Mouse (Mus musculus): ENCODE results near the gene Zfp354b. TPM values are rescaled to one million over a fixed set of nuclear protein-coding genes. Genes with fewer than 3 reads are reported as not detected.

The Zfp354b gene
- polyA plus RNA-seq, 1 experiment from 2014 or later = 4.3 TPM

Other genes with a start within 250 kb of the Zfp354b start
- 61.3 and 83.5 TPM in 2 replicates for gene Zfp354c, start 103.9 kb downstream of the Zfp354b start, polyA plus RNA-seq (2014; fragmentation: Nextera tagmentation; extraction: Ambion mirVana)
- gene Zfp879, start 90.1 kb downstream of the Zfp354b start, polyA plus RNA-seq (2014; fragmentation: Nextera tagmentation; extraction: Ambion mirVana) = 1.6 and 1.9 TPM in 2 replicates
- not detected in 2 replicates for gene Grm6, start 80.9 kb downstream of the Zfp354b start, polyA plus RNA-seq (2014; fragmentation: Nextera tagmentation; extraction: Ambion mirVana)
- gene Zfp454, start 44.0 kb downstream of the Zfp354b start, polyA plus RNA-seq (2014; fragmentation: Nextera tagmentation; extraction: Ambion mirVana) = 12.5 and 15.7 TPM in 2 replicates
- 59.6 and 59.9 TPM in 2 replicates for gene Zfp2, start 15.5 kb downstream of the Zfp354b start, polyA plus RNA-seq (2014; fragmentation: Nextera tagmentation; extraction: Ambion mirVana)
- gene 4933414I15Rik, start 12.1 kb upstream of the Zfp354b start, polyA plus RNA-seq (2014; fragmentation: Nextera tagmentation; extraction: Ambion mirVana) = not detected in 2 replicates
- not detected in 2 replicates for gene Prop1, start 22.1 kb upstream of the Zfp354b start, polyA plus RNA-seq (2014; fragmentation: Nextera tagmentation; extraction: Ambion mirVana)
- not detected in 2 replicates for gene Olfr1378, start 34.9 kb upstream of the Zfp354b start, polyA plus RNA-seq (2014; fragmentation: Nextera tagmentation; extraction: Ambion mirVana)
- gene Olfr1377, start 50.3 kb upstream of the Zfp354b start, polyA plus RNA-seq (2014; fragmentation: Nextera tagmentation; extraction: Ambion mirVana) = not detected in 2 replicates
- gene Olfr51, start 72.0 kb upstream of the Zfp354b start, polyA plus RNA-seq (2014; fragmentation: Nextera tagmentation; extraction: Ambion mirVana) = not detected in 2 replicates
- not detected in 2 replicates for gene Olfr54, start 82.6 kb upstream of the Zfp354b start, polyA plus RNA-seq (2014; fragmentation: Nextera tagmentation; extraction: Ambion mirVana)
- not detected in 2 replicates for gene Olfr1375, start 116.5 kb upstream of the Zfp354b start, polyA plus RNA-seq (2014; fragmentation: Nextera tagmentation; extraction: Ambion mirVana)
- gene Zfp354a, start 127.6 kb upstream of the Zfp354b start, polyA plus RNA-seq (2014; fragmentation: Nextera tagmentation; extraction: Ambion mirVana) = 15.6 and 16.5 TPM in 2 replicates

Measured in midbrain, embryonic 14.5 days (tissue).